Mouse (Mus musculus) cerebellum, adult 9-11 months (tissue): ENCODE measurements around the gene Soga1.
A peak's percentile ranks its signal among the peaks of the same experiment; 100 is the strongest.

Experiments
- DNase-seq: peaks from one replicate; pipeline ENCODE4 v3.0.0; 2022

Gene Soga1

DNA sequence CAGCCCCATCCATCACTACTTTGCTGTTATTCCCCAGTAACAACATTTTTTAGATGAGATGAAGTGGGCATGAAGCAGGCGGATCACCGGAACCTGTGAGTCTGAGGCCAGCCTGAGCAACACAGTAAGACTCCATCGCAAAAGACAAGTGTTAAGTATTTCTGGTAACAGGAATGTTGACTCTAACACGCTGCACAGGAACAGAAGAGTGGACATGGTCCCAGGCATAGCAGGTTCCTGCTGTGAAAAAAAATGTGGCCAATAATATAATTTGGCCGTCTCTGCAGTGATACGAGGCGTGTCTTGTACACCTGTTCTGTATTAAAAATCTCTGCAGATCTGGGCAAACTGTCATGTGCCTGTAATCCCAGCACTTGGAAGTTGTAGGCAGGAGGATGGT lies 43.7 kb downstream of the Soga1 start:
- peak; percentile 91 for DNase-seq

DNA sequence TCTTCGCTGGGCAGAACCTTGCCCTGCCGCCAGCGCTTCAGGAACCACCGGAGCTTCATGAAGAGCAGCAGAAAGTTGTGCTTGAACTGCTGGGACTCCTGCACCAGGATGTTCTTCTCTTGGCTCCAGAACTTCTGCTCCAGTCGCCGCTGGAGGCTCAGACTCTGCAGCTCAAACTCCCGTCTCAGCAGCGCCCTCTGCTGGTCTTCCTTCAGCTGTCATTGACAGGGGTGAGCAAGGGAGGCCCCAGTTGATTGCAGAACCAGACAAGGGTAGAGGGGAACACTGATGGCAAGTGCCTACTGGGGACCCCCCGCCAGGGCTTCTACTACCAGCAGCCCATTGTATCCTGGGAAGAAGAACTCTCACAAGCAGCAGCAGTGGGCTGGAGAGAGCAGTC lies 48.2 kb downstream of the Soga1 start:
- DNase-seq = peak; percentile 83

DNA sequence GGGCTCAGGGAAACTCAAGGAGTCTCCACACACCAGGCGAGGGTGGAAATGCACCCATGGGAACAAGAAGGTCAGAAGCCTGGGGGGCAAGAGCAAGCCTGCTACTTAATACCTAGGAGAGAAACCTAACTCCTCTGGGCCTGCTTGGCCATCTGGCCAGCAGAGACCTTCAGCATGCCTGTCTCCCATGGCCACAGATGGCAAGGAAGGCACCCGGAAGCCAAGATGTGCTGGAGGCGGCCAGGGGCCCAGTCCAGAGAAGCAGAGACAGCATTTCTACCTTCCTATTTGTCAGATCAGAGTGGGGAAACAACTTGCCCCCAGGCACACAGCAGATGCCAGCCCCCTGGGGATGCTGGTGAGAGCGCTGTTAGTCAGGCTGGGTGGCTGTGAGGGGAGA lies 50.8 kb downstream of the Soga1 start:
- DNase-seq = peak; percentile 71

DNA sequence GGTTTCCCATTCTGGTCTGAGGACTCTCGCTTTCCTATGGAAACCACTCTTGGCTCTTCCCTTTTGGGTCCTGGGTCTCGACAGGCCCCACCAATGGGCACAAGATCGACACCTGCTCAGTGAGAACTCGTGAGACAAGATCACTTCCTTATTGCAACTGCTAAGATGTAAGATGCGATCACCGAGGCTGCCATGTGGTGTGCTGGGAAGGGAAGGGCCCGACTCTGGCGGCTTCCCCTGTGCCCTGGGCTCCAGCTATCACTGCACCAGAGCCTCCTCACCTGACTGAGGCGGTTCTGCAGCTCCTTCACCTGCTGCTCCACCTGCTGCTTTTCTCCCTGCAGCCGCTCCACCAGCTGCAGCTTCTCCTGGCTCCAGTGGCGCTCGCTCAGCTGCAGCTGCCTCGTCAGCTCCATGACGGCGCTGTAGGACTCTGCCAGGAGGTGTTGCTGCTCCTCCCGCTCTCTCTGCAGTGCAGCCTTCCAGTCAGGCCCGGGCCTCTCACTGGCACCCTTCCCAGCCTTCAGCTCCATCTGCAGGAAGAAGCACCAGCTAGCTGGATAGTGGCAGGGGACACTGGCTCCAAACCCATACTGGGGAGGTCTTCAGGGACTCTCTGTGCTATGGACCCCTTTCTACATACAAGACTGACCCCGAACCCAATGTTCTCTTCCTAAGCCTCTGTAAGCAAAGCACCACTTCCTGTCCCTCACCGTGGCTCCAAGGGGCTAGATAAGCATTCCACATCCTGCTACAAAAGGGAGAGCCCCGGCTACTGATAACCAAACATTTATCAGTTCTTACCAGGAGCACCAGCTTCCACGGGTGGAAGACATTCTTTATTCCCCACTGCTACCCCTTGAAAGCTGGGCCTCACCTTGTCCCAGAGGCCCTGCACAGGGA lies 51.7 kb downstream of the Soga1 start:
- peak; percentile 87 for DNase-seq

DNA sequence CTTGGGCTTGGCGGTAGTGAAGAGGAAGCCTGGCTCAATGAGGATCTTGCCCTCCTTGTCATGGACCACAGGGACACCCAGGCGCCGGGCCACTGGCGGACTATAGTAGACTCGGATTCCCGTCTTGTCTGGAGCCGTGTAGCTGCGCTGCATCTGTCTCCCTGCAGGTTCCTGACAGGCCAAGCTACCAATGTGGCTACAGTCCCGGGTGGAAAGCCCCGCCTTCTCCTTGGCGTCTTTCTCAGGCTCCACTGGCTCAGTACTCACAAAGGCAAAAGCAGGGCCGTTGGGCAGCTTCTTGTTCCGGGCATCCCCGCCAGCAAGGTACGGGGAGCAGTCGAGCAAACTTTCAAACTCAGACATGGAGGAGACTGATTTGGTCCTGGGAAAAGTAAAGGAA lies 57.9 kb downstream of the Soga1 start:
- no peak for DNase-seq

DNA sequence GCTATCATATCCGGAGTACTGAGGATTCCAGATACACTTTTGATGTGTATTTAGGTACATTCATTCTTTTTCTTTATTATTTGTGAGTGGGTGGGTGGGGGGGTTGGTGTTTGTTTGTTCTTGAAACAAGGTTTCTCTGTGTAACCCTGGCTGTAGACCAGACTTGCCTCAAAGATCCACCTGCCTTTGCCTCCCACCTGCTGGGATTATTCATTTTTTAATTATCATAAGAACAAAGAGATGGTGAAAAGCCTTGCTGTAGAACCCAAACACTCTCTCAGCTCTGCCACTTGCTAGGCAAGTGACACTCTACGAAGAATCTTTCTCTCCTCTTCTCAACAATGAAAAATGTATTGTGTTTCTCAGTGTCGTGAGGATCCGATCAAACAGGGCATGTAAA lies 59.8 kb downstream of the Soga1 start:
- DNase-seq = no peak

DNA sequence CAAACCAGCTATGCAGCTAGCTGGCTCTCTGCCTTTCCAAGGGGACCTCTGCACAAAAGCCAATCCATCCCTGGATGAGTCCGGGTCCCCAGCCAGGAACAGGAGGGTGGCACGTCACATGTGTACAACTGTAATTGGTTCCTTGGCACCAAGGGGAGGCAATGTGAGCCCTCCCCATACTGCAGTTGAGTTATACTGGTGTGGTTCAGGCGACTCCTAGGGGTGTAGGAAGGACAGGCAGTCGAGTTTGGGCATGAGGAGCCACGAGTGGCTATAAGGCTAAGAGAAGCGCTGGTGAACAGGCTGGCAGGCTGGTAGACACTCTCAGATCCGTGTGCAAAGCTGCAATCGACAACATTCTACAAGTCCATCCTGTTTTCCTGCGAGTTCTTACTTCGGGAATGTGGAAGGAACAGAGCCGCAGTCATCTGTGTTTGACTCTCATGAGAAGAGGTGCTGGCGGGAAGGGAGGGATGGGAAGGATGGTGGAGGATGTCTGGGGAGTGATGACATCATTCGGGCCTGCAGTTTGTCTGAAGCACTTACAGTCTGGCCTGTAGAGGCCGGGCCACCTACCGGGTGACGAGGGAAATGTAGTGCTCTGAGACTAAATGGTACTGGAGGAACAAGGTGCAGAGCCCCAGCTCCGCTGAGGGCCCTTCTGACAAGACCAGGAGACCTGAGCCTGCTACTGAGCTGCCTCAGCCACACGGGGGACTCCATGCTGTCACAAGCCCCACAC lies 62.4 kb downstream of the Soga1 start:
- no peak for DNase-seq

DNA sequence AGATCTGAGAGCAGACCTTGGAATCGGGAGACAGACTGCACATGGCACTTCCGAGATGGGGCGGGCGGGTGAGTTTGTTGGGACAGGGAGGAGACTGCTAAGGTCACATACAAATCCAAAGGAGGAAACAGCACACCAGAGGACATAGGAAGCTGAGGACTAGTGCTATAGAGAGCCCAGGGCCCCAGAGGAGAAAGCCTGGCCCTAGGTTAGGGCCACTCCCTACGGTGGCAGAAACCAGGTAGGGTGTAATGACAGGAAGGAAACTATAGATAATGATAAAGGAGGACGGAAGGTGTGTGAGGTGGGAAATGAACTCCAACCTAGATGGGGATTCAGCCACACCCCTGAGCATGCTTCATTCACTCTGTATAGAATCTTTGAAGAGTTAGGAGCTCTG lies 66.7 kb downstream of the Soga1 start:
- DNase-seq = no peak

DNA sequence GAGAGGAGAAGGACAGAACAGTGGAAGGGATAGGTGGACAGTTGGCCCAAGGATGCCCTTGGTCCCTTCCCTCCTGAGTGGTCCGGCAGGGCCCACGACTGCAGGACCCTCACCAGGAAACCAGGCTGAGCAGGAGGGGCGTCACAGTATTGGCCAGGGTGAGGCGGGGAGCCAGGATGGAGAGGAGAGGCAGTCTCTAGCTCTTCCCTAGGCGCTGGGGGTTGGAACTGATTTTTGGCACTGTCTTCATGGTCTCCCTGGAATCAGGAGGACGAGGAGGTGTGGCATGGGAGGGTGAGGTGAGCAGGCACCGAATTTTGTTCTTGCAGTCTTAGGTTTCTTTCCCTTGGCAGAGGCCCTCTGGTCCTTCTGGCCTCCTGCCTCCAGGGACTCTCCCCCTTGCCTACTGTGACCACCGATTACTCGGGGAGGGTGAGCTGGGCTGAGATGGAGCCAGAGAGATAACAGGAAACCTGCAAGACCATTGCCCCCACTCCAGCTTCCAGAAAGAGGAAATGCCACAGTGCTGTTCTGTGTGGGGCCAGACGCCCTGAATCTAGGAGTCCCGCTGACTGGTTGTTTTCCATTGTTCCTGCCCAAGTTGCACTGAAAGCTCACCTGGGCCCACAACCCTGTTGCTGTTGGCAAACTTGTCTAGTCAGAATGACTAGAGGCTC lies 68.3 kb downstream of the Soga1 start:
- no peak for DNase-seq

DNA sequence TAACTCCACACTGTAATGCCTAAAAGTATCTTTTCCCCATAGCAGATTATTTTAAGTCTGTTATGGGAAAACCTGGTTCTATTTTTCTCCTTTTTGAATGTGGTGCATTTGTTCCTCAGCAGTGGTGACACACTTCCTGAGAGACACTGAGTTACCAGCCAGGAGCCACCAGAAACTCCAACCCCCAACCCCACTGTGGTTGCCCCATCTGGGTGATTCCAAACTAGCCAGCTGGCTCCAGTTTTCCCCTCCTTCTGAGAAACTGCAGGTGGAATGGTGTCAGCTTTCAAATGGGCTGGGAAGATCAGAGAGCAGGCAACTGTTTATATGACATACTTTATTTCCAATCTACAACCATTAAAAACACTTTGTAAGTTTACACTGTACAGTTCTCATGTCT lies 68.9 kb downstream of the Soga1 start:
- DNase-seq = no peak

DNA sequence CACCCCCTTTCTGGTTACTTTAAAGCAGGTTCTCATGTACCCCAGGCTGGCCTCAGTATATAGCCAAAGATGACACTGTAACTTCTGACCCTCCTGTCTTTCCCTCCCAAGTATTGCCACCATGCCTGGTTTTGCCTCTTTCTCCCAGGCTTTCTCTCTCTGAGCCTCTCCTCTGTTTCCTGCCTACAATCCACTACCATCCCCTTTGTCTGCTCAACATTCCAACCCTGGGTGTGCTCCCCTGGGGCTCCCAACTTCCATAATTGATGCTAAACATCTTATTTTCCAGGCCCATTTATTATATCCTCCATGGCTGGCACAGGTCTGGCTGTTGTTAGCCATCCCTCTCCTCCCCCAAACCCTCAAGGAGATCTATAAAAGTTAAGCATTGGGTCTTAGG lies 70.5 kb downstream of the Soga1 start:
- no peak for DNase-seq

DNA sequence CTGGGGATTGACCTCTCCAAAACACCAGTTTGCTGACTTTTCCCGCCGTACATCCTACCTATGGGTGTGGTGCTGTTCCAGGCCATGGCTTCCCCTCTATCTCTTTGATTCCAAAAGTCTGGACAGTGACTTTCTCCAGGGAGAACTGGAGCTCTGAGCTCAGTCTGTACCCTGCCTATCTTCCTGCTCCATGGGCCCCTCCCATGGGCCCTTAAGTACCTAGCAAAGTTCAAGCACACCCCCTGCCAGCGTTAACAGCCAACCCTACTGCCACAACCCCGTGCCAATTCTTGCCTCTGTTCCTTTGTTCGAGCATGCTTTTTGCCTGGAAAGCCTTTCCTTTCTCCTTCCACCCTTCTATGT lies 71.8 kb downstream of the Soga1 start:
- DNase-seq = no peak

DNA sequence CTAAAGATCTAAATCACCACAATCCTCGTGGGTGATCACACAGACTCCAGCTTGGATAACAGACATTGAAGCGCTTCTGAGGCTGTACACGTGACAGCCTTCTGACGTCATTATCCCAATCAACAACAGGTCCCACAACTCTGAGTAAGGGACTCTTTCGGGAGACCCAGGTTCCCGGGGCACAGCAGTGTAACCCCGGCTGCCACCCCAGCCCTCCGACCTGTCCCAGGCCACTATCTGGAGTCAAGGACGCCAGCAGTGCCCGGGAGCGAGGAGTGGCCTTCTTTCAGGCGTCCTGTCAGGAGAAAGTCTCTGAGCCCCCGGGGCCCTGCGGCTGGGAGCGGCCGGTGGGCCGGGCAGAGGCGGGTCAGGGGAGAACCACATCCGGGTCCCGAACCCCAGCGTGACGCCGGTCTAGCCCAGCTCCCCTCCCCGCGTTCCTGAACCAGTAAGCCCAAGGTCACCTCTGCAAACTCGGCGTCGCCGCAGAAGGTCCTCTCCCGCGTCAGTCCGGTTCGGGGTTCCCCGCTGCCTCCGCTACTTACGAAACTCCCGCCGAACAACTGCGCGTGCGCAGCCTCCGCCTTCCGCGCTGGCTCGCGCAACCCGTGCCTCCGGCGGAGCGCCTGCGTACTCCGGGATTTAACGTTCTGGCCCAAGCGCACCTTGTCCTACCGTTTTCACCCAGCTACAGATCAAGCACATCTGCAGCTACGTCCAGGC lies 72.4 kb downstream of the Soga1 start, which contains the start of gene Dsn1:
TSS of gene Dsn1 (minus strand) at position 644 of the 723 bp plus-strand sequence.
- peak; percentile 89 for DNase-seq

DNA sequence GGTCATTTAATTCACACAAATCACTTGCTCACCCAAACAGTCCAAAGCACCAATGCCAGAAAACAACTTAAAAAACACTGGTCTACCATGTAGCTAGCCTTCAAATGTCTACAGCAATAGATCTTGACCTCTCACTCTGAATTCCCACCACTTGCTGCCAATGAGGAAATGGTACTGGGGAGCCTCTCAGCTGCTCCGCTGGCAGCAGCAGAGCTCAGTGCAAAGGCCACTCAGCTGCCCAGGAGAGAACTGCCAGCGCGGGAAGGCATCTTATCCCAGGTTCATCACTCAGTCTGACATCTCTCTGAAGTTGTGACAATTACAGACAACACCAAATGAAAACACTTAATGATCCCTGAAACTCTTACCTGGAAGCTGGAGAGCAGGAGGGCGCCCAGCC lies 76.7 kb downstream of the Soga1 start:
- DNase-seq = no peak

DNA sequence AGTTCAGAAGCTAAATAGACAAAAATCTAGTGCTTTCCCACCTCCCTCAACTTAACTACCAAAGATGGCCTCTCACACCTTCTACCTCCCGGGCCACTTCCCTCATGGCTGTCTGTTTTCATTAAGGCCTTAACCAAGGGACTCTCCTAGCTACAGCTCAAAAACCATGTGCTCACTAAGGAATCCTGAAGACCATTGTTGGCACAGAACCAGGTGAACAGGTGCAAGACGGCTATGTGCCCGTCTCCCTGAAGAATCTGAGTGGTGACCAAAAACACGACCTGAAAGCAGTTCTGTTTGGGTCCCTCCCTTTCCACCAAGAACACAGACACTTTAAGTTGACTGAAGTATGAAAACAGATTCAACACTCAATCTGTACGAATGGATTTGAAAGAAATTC lies 80.8 kb downstream of the Soga1 start:
- DNase-seq = peak; percentile 74

DNA sequence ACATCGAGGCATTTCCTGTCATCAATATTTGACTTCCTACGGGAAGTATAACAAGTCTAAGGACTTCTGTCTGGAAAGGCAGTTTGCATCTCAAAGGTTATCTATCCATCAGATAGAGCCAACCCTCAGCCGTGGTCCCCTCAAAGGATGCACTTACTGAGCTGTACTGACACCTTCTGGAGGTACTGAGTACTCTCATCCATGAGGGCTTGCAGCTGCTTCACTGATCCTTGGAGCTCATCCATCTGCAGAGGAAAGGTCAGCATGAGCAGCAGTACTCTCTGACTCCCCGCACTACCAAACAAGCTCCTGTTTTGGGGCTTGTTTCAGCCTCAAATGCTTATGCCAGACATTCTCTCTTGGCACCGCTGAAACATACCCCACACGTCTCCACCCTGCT lies 82.5 kb downstream of the Soga1 start:
- DNase-seq = peak; percentile 82

DNA sequence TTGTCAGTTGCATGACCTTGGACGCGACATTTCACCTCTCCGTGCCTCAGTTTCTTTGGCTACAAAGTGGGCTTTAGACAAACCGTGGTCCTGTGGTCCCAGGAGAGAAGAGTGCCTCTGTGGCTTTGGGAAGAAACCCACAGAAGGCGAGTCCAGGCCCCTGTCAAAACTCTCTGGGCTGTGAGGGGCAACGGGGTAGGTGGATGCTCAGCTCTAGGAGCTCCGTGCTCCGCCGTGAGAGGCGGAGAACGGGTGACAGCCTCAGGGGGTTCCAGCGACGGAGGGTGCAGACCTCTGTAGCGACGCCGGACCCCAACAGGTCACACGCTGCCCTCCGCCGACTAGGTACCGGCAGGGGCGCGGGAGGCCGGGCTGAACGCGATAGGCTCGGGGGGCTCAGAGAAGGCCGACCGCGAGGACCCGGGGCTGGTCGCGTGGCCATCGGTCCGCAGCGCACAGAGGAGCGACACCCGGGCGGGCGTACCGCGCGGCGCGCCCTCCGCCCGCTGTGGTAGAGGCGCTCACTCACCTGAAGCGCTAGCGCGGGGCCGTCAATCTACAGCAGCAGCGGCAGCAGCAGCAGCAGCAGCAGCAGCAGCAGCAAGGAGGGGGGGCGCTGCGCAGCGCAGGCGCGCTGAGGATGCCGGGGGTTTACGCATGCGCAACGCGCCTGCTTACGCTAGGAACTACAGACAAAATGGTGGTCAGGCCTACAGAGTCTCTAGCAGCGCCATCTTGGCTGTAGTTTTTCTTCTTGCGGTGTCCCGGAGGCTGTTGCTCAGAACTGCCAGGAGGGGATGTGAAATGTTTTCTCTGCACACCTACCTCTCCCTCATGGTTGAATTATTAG lies 87.4 kb downstream of the Soga1 start, which contains the start of gene Ndrg3:
TSS of gene Ndrg3 (minus strand) at position 587 of the 850 bp plus-strand sequence.
- DNase-seq = peak; percentile 98

DNA sequence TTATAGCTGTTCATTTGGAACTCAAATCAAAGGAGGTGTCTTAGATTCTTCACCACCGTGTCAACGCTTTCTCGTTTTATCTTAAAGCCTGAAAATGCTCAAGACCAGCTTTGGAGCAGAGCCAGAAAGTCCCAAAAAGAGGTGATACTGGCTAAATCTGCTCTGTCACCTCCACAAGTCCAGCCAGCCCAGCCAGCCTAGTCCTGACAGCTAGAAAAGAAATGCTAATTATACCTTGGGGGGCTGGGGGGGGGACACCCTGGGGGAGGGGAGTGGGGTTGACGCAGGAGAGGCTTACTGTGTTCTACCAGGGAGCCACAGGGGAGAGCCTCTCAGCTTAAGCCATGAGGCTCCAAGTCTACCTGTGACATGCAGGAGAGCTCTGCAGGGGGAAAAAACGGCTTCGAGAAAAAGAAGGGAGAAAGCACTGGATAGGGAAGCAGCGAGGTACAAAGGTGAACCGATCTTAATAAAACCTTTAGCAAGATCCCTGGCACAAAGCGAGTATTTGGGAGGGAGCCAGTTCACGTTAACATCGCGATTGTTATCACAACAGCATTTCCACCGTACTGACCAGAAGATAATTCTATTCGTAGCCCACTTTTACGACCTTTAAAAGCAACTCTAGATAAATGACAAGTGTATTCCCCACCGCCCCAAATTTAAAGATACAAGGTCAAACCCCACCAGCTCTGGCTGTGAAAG lies 88.2 kb downstream of the Soga1 start:
- DNase-seq = peak; percentile 69

DNA sequence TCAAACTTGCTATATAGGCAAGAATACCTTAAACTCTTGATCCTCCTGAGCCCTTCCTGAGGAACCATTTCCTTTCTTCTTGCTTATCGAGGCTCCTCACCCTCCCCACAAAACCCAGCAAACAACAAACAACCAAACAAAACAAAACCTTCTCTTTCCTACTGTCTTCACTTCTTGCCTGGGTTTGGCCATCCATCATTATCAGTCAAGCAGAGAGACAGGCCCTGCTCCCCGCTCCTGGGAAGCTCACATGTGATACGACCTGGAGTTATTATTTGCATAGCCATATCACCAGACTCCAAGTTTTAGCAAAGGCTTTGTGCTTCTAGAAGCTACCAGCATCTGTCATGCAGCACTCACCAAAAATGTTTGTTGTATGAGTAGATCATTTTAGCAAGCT lies 91.7 kb downstream of the Soga1 start:
- DNase-seq = no peak

DNA sequence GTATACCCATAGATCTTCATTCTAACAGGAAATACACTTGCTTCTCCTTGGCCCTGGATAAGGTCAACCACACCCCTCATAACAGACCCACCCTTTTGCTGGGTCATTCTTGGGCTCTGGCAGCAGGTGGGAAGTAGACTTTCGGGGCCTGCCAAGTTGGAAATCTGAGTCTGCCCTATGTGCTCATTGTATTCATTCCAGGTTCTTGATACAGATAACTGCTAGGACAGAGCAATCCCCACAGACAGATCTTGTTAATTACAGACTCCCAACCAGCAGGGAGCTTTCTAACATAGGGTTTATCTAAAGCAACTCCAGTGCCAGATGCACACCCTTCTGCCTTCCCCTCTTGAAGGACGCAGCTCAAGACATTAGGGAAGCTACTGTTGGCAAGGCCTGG lies 96.2 kb downstream of the Soga1 start:
- peak; percentile 66 for DNase-seq

DNA sequence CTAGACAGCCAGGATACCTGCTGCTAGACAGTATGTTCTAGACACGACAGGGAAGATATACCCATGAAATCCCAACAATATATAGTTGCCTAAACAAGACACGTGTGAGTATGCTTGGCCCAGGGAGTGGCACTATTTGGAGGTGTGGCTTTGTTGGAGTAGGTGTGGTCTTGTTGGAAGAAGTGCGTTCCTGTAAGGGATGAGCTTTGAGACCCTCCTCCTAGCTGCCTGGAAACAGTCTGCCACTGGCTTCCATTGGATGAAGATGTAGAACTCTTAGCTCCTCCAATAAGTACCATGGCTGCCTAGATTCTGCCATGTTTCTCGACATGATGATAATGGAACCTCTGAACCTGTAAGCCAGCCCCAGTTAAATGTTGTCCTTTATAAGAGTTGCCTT lies 97.8 kb downstream of the Soga1 start:
- DNase-seq = no peak
